Mouse (Mus musculus): ENCODE results near the gene Ampd1. TPM values are rescaled to one million over a fixed set of nuclear protein-coding genes. Genes with fewer than 3 reads are reported as not detected.

The Ampd1 gene
- polyA plus RNA-seq, 1 experiment from 2014 or later = 0.88 TPM

GRCm38 (mm10) chr3:103107565-103108240 lies 33.9 kb downstream of the Ampd1 start:
- H3K27me3 ChIP-seq (replicated peaks) = peaks cover 18% of the 10 kb centered on the region
- H3K4me3 ChIP-seq (replicated peaks) = no peak overlapping the region
- WGBS = 85% methylated on average over 7 of the region's 7 CpGs
- H3K9me3 ChIP-seq (replicated peaks) = no peaks in the 10 kb centered on the region
- no peak overlapping the region for H3K9ac ChIP-seq (replicated peaks)
- no peak overlapping the region for H3K4me2 ChIP-seq
- no peak overlapping the region for H3K27ac ChIP-seq (replicated peaks)
- no peaks in the 10 kb centered on the region for H3K36me3 ChIP-seq
- no peak for ATAC-seq (ENCODE audit: low FRiP score)
- H3K4me1 ChIP-seq = peaks cover 4% of the 10 kb centered on the region

- Histone ChIP-seq H3K4me1 (no peaks in the 10 kb centered on the region), H3K4me3 (replicated peaks) (no peak overlapping the region), H3K9me3 (replicated peaks) (no peaks in the 10 kb centered on the region), H3K27me3 (replicated peaks) (no peaks in the 10 kb centered on the region), H3K9ac (replicated peaks) (no peak overlapping the region), H3K27ac (replicated peaks) (no peak overlapping the region), H3K4me2 (no peak overlapping the region), H3K36me3 (no peaks in the 10 kb centered on the region)
- no peak for ATAC-seq (ENCODE audit: low FRiP score)
- 76% methylated on average over 5 of the region's 5 CpGs for WGBS
These were observed 38.4 kb downstream of the Ampd1 start for GRCm38 (mm10) chr3:103112216-103112615.

GRCm38 (mm10) chr3:103123636-103124035 lies 49.8 kb downstream of the Ampd1 start:
- Histone ChIP-seq H3K9ac (replicated peaks) (no peak overlapping the region), H3K27ac (replicated peaks) (no peak overlapping the region), H3K27me3 (replicated peaks) (peaks cover 8% of the 10 kb centered on the region), H3K36me3 (no peaks in the 10 kb centered on the region), H3K4me3 (replicated peaks) (no peak overlapping the region), H3K9me3 (replicated peaks) (no peaks in the 10 kb centered on the region), H3K4me2 (no peak overlapping the region), H3K4me1 (no peaks in the 10 kb centered on the region)
- ATAC-seq (ENCODE audit: low FRiP score) = no peak
- WGBS = 86% methylated on average over 3 of the region's 3 CpGs

GRCm38 (mm10) chr3:103126138-103126537 lies 52.3 kb downstream of the Ampd1 start:
- H3K4me2 ChIP-seq = no peak overlapping the region
- H3K27me3 ChIP-seq (replicated peaks) = peaks cover 15% of the 10 kb centered on the region
- no peak overlapping the region for H3K27ac ChIP-seq (replicated peaks)
- WGBS = 94% methylated on average over 3 of the region's 3 CpGs
- no peaks in the 10 kb centered on the region for H3K9me3 ChIP-seq (replicated peaks)
- H3K4me3 ChIP-seq (replicated peaks) = no peak overlapping the region
- no peaks in the 10 kb centered on the region for H3K36me3 ChIP-seq
- peaks cover 10% of the 10 kb centered on the region for H3K4me1 ChIP-seq
- ATAC-seq (ENCODE audit: low FRiP score) = no peak
- H3K9ac ChIP-seq (replicated peaks) = no peak overlapping the region

- H3K4me2 ChIP-seq = no peak overlapping the region
- H3K27ac ChIP-seq (replicated peaks) = no peak overlapping the region
- peaks cover 15% of the 10 kb centered on the region for H3K27me3 ChIP-seq (replicated peaks)
- no peak overlapping the region for H3K4me3 ChIP-seq (replicated peaks)
- no peaks in the 10 kb centered on the region for H3K9me3 ChIP-seq (replicated peaks)
- ATAC-seq (ENCODE audit: low FRiP score) = no peak
- WGBS = 11% methylated on average over 2 of the region's 2 CpGs
- no peak overlapping the region for H3K9ac ChIP-seq (replicated peaks)
- peaks cover 15% of the 10 kb centered on the region for H3K4me1 ChIP-seq
- H3K36me3 ChIP-seq = no peaks in the 10 kb centered on the region
These were observed 53.4 kb downstream of the Ampd1 start for GRCm38 (mm10) chr3:103127177-103127576.

- Histone ChIP-seq H3K27me3 (replicated peaks) (peaks cover 15% of the 10 kb centered on the region), H3K4me1 (peaks cover 15% of the 10 kb centered on the region), H3K4me2 (no peak overlapping the region), H3K4me3 (replicated peaks) (no peak overlapping the region), H3K9me3 (replicated peaks) (no peaks in the 10 kb centered on the region), H3K9ac (replicated peaks) (no peak overlapping the region), H3K27ac (replicated peaks) (no peak overlapping the region), H3K36me3 (no peaks in the 10 kb centered on the region)
- 64% methylated on average over 5 of the region's 5 CpGs for WGBS
- no peak for ATAC-seq (ENCODE audit: low FRiP score)
These were observed 53.9 kb downstream of the Ampd1 start for GRCm38 (mm10) chr3:103127721-103128120.

GRCm38 (mm10) chr3:103128251-103128650 lies 54.4 kb downstream of the Ampd1 start:
- Histone ChIP-seq H3K27ac (replicated peaks) (no peak overlapping the region), H3K27me3 (replicated peaks) (peaks cover 15% of the 10 kb centered on the region), H3K36me3 (no peaks in the 10 kb centered on the region), H3K4me1 (peaks cover 15% of the 10 kb centered on the region), H3K9me3 (replicated peaks) (no peaks in the 10 kb centered on the region), H3K9ac (replicated peaks) (no peak overlapping the region), H3K4me2 (no peak overlapping the region), H3K4me3 (replicated peaks) (no peak overlapping the region)
- no peak for ATAC-seq (ENCODE audit: low FRiP score)
- WGBS = 36% methylated on average over 4 of the region's 4 CpGs

GRCm38 (mm10) chr3:103129367-103130159 lies 55.7 kb downstream of the Ampd1 start:
- no peak overlapping the region for H3K4me3 ChIP-seq (replicated peaks)
- H3K27ac ChIP-seq (replicated peaks) = no peak overlapping the region
- WGBS = 87% methylated on average over 8 of the region's 8 CpGs
- peaks cover 15% of the 10 kb centered on the region for H3K4me1 ChIP-seq
- no peaks in the 10 kb centered on the region for H3K36me3 ChIP-seq
- H3K4me2 ChIP-seq = no peak overlapping the region
- H3K9ac ChIP-seq (replicated peaks) = no peak overlapping the region
- peaks cover 15% of the 10 kb centered on the region for H3K27me3 ChIP-seq (replicated peaks)
- no peak for ATAC-seq (ENCODE audit: low FRiP score)
- H3K9me3 ChIP-seq (replicated peaks) = no peaks in the 10 kb centered on the region

GRCm38 (mm10) chr3:103130236-103130751 lies 56.5 kb downstream of the Ampd1 start:
- Histone ChIP-seq H3K9me3 (replicated peaks) (no peaks in the 10 kb centered on the region), H3K36me3 (no peaks in the 10 kb centered on the region), H3K9ac (replicated peaks) (no peak overlapping the region), H3K27me3 (replicated peaks) (peaks cover 11% of the 10 kb centered on the region), H3K4me1 (peaks cover 15% of the 10 kb centered on the region), H3K27ac (replicated peaks) (peak overlapping the region; percentile 19; the same call in 1 of the 2 replicates), H3K4me3 (replicated peaks) (no peak overlapping the region), H3K4me2 (0 out of 2 replicates have a peak overlapping the region, but pooled peaks have one; percentile 21)
- peak; percentile 38 for ATAC-seq (ENCODE audit: low FRiP score)
- WGBS = 24% methylated on average over 6 of the region's 6 CpGs

- Histone ChIP-seq H3K9ac (replicated peaks) (no peak overlapping the region), H3K4me1 (peaks cover 15% of the 10 kb centered on the region), H3K27me3 (replicated peaks) (peaks cover 11% of the 10 kb centered on the region), H3K27ac (replicated peaks) (no peak overlapping the region), H3K36me3 (no peaks in the 10 kb centered on the region), H3K9me3 (replicated peaks) (no peaks in the 10 kb centered on the region), H3K4me3 (replicated peaks) (no peak overlapping the region), H3K4me2 (no peak overlapping the region)
- 94% methylated on average over 10 of the region's 10 CpGs for WGBS
- ATAC-seq (ENCODE audit: low FRiP score) = no peak
These were observed 59.3 kb downstream of the Ampd1 start for GRCm38 (mm10) chr3:103133098-103133497.

GRCm38 (mm10) chr3:103136414-103137077 lies 62.7 kb downstream of the Ampd1 start:
- WGBS = 87% methylated on average over 4 of the region's 4 CpGs
- H3K9ac ChIP-seq (replicated peaks) = no peak overlapping the region
- H3K4me3 ChIP-seq (replicated peaks) = no peak overlapping the region
- H3K4me1 ChIP-seq = peaks cover 2% of the 10 kb centered on the region
- no peaks in the 10 kb centered on the region for H3K9me3 ChIP-seq (replicated peaks)
- no peaks in the 10 kb centered on the region for H3K36me3 ChIP-seq
- H3K4me2 ChIP-seq = no peak overlapping the region
- no peak overlapping the region for H3K27ac ChIP-seq (replicated peaks)
- no peak for ATAC-seq (ENCODE audit: low FRiP score)
- H3K27me3 ChIP-seq (replicated peaks) = no peaks in the 10 kb centered on the region
